Mouse (Mus musculus): ENCODE data around the gene Trim31.

- TF ChIP-seq HCFC1 (IDR thresholded peaks at IDR 0.05; ENCODE audit: borderline replicate concordance, insufficient read depth, low read length) (no peak), MAFK (IDR thresholded peaks at IDR 0.05; ENCODE audit: insufficient read depth, low read depth, low read length) (peak; percentile 92)
Measured at GRCm38 (mm10) chr17:36908235-36908634, 10.3 kb downstream of the Trim31 start.

Data from ES-E14 (cell line).